Mouse (Mus musculus) hindbrain, embryonic 16.5 days (tissue): ENCODE measurements around the gene A430005L14Rik. TPM values are rescaled to one million over a fixed set of nuclear protein-coding genes. Genes with fewer than 3 reads are reported as not detected.

Source experiments
- ATAC-seq: fragments of 200-750 bp; cut with Nextera tagmentation; 2 replicates; pipeline ENCODE4 v1.8.0; 2017; ENCODE audit warnings: moderate TSS enrichment, moderate library complexity
- H3K27ac ChIP-seq: fragments of 300-500 bp; sonication (generic); 2 replicates; pipeline ENCODE4 v1.5.1; 2014; ENCODE audit warnings: low read depth, mild to moderate bottlenecking, control low read depth, low read length, moderate library complexity
- H3K27me3 ChIP-seq: fragments of 300-500 bp; sonication (generic); replicated peaks from 2 replicates; pipeline ENCODE4 v1.6.1; 2014; ENCODE audit warnings: low read length; ENCODE audit not compliant: control insufficient read depth, insufficient read depth
- H3K36me3 ChIP-seq: fragments of 300-500 bp; sonication (generic); 2 replicates; pipeline ENCODE4 v1.6.1; 2014; ENCODE audit warnings: mild to moderate bottlenecking, low read length, moderate library complexity, mixed read lengths; ENCODE audit not compliant: control insufficient read depth, insufficient read depth
- H3K4me1 ChIP-seq: fragments of 300-500 bp; sonication (generic); 2 replicates; pipeline ENCODE4 v1.6.1; 2014; ENCODE audit warnings: low read depth, low read length; ENCODE audit not compliant: control insufficient read depth, insufficient read depth
- H3K4me2 ChIP-seq: fragments of 300-500 bp; sonication (generic); 2 replicates; pipeline ENCODE4 v1.6.1; 2014; ENCODE audit warnings: mild to moderate bottlenecking, low read length, control low read depth, moderate library complexity
- H3K4me3 ChIP-seq: fragments of 300-500 bp; sonication (generic); 2 replicates; pipeline ENCODE4 v1.5.1; 2014; ENCODE audit warnings: mild to moderate bottlenecking, low read length, control low read depth, moderate library complexity
- H3K9ac ChIP-seq: fragments of 300-500 bp; sonication (generic); 2 replicates; pipeline ENCODE4 v1.6.1; 2014; ENCODE audit warnings: low read depth, mild to moderate bottlenecking, control low read depth, low read length, moderate library complexity
- H3K9me3 ChIP-seq: fragments of 300-500 bp; sonication (generic); 2 replicates; pipeline ENCODE4 v1.6.1; 2014; ENCODE audit warnings: mild to moderate bottlenecking, low read length, moderate library complexity; ENCODE audit not compliant: control insufficient read depth
- WGBS: fragments of 180-500 bp; shearing (Covaris S2); extraction: QIAGEN DNeasy Blood & Tissue Kit; methylation state at CpG from one replicate; pipeline ENCODE4 v1.1.7; 2014; 5-methylcytosine and 5-hydroxymethylcytosine counted together
- polyA plus RNA-seq: library from polyadenylated mRNA; unstranded; fragments of >200 nt; fragmentation: Nextera tagmentation; extraction: Ambion mirVana; gene quantifications from 2 replicates; pipeline ENCODE4 v1.2.1, GENCODE M21; 2015

The A430005L14Rik gene
- polyA plus RNA-seq, 1 experiment from 2014 or later: 55.5 TPM

DNA sequence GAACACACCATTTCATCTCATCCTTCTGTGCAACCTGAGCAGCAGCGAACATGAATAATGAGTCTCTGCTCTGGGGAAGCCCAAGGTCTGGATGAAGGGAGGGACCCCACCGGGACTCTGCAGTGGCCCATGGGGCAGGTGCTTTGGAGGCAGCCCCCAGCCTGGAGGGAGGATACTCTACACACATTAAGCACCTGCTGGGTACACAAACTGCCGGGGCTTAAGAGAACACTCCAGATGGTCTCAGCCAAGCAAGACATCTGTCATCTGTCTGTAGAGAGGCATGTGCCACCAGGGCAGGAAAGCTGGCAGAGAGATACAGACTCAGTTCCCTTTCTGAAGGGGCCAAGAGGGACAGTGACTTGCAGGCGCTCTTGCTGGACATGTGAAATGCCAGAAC lies 27.1 kb upstream of the A430005L14Rik start:
- Histone ChIP-seq H3K27ac (no peak overlapping the region), H3K9me3 (no peaks in the 10 kb centered on the region), H3K4me3 (no peak overlapping the region), H3K4me2 (no peak overlapping the region), H3K4me1 (no peaks in the 10 kb centered on the region; the same call in 1 of the 2 replicates), H3K9ac (no peak overlapping the region), H3K27me3 (no peaks in the 10 kb centered on the region), H3K36me3 (no peaks in the 10 kb centered on the region)
- WGBS: 51% methylated on average over 4 of the region's 4 CpGs
- ATAC-seq: peak; percentile 30; the same call in 1 of the 2 replicates

DNA sequence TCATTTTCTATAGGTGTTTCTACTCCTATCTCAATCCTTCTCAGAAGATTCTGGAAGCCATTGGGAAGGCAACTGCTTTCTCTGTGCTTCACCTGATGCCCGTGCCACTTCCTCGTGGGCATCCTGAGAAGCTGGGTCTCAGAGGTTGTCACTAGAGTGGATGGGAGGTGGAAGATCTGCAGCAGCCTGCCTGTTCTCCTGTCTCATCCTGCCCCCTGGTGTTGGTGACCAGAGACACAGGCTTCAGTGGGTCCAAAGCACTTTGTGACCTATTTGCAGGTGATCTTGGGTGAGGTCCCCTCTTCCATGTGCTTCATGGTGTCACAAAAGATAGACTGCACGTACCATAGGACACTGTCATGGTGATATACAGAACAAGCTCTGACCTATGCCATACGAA lies 13.8 kb upstream of the A430005L14Rik start:
- Histone ChIP-seq H3K4me3 (no peak overlapping the region), H3K36me3 (no peaks in the 10 kb centered on the region), H3K9me3 (no peaks in the 10 kb centered on the region), H3K27me3 (0 out of 2 replicates have a peak, but pooled peaks cover under 1% of the 10 kb centered on the region), H3K4me2 (no peak overlapping the region), H3K4me1 (no peaks in the 10 kb centered on the region; the same call in 1 of the 2 replicates), H3K9ac (no peak overlapping the region), H3K27ac (no peak overlapping the region)
- WGBS: 52% methylated on average over 4 of the region's 4 CpGs
- peak; percentile 45; the same call in 1 of the 2 replicates for ATAC-seq

DNA sequence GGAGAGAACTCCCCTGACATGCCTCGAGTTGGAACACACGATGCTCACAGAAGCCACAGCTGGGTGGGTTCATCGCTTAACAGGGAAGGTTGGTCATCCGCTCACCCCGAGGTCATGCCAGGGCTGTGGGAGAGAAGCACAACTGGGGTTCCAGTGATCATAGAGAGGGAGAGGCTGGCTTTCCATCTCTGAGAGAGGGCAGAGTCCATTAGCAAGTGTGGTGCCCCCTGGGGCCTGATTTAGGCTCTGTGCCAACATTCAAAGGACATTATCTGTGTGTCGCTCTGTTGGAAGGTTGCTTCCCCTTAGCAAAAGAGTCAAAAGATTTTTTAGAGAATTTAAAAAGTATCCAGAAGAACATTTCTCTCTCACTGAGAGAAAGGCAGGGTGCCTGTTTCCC lies 12.8 kb upstream of the A430005L14Rik start:
- 0 out of 2 replicates have a peak, but pooled peaks cover 2% of the 10 kb centered on the region for H3K27me3 ChIP-seq
- ATAC-seq: no peak
- WGBS: 47% methylated on average over 6 of the region's 6 CpGs
- no peak overlapping the region for H3K4me3 ChIP-seq
- no peak overlapping the region for H3K9ac ChIP-seq
- no peaks in the 10 kb centered on the region for H3K36me3 ChIP-seq
- no peak overlapping the region for H3K27ac ChIP-seq
- H3K4me2 ChIP-seq: no peak overlapping the region
- no peaks in the 10 kb centered on the region; the same call in 1 of the 2 replicates for H3K4me1 ChIP-seq
- no peaks in the 10 kb centered on the region for H3K9me3 ChIP-seq

- ATAC-seq: no peak
- no peaks in the 10 kb centered on the region; the same call in 1 of the 2 replicates for H3K4me1 ChIP-seq
- no peak overlapping the region for H3K4me2 ChIP-seq
- no peak overlapping the region for H3K27ac ChIP-seq
- no peak overlapping the region for H3K4me3 ChIP-seq
- H3K36me3 ChIP-seq: no peaks in the 10 kb centered on the region
- H3K9ac ChIP-seq: no peak overlapping the region
- H3K27me3 ChIP-seq: 0 out of 2 replicates have a peak, but pooled peaks cover 2% of the 10 kb centered on the region
- 83% methylated on average over 6 of the region's 6 CpGs for WGBS
- no peaks in the 10 kb centered on the region for H3K9me3 ChIP-seq
Measured at GRCm38 (mm10) chr4:153945741-153946140, 11.3 kb upstream of the A430005L14Rik start.

DNA sequence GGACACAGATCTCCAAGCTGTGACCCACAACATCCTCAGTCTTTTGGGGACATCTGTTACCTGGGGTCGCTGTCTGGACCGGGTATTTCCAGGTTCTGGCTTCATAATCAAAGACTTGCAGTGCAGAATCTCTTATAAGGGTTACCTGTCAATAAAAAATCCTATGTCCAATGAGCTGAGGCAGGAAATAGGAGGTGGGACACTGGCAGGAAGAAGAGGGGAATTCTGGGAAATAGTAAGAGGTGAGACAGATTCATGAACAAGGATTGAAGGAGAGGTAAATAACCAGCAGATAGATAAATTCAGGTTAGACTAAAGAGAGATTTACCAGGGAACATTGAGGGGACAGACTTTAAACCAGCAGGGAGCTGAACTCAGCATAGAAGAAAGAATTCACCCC lies 6.7 kb upstream of the A430005L14Rik start:
- Histone ChIP-seq H3K4me1 (no peaks in the 10 kb centered on the region), H3K4me3 (no peak overlapping the region), H3K4me2 (no peak overlapping the region), H3K9me3 (no peaks in the 10 kb centered on the region), H3K27ac (no peak overlapping the region), H3K27me3 (0 out of 2 replicates have a peak, but pooled peaks cover 2% of the 10 kb centered on the region), H3K36me3 (no peaks in the 10 kb centered on the region), H3K9ac (no peak overlapping the region)
- ATAC-seq: no peak
- WGBS: 75% methylated on average over 2 of the region's 2 CpGs

DNA sequence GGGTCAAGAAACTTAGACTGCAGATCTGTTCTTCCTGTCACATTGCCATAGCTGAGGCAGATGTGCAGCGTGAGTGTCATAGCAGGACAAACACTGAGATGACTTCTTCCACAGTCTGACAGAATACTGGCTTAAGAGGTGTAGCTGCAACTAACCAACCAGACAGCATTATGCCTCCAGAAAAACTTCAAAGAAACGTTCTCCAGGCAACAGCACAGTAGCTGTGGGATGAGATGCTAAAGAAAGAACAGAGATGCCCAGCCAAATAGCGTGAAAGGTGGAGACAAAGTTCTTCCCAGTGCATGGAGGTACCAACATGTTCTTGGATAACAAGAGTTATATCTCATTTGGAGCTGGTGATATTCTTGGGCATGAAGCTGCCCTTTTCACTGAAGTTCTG lies 5.9 kb upstream of the A430005L14Rik start:
- H3K27ac ChIP-seq: no peak overlapping the region
- 0 out of 2 replicates have a peak, but pooled peaks cover 2% of the 10 kb centered on the region for H3K27me3 ChIP-seq
- no peak overlapping the region for H3K4me3 ChIP-seq

DNA sequence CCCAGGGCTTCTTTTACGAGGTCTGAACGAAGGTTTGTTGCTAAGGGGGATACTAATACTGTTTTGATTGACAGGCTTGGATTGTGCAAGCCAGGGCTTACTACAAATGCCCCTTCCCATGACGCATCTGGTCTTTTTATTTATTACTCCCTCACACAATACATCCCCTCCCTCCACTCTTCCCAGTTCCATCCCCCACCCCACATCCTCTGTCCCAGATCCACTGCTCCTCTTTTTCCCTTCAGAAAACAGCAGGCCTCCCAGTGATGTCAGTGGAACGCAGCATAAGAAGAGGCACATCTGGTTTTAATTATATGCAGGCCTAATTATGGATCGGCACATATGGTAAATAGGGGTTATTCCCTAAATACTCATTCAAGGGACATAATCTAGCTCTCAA lies 5.3 kb upstream of the A430005L14Rik start:
- no peaks in the 10 kb centered on the region for H3K36me3 ChIP-seq
- H3K4me1 ChIP-seq: peaks cover 4% of the 10 kb centered on the region; the same call in 1 of the 2 replicates
- H3K27ac ChIP-seq: no peak overlapping the region
- WGBS: 19% methylated on average over 5 of the region's 5 CpGs
- H3K9me3 ChIP-seq: no peaks in the 10 kb centered on the region
- no peak overlapping the region for H3K9ac ChIP-seq
- ATAC-seq: no peak
- H3K27me3 ChIP-seq: 0 out of 2 replicates have a peak, but pooled peaks cover 2% of the 10 kb centered on the region
- no peak overlapping the region for H3K4me2 ChIP-seq
- no peak overlapping the region for H3K4me3 ChIP-seq

More for the DNA sequence above, 5.9 kb upstream of the A430005L14Rik start:
- no peak for ATAC-seq
- Histone ChIP-seq H3K36me3 (no peaks in the 10 kb centered on the region), H3K9ac (no peak overlapping the region), H3K4me2 (no peak overlapping the region), H3K9me3 (no peaks in the 10 kb centered on the region), H3K4me1 (no peaks in the 10 kb centered on the region)
- WGBS: 62% methylated on average over 3 of the region's 3 CpGs

DNA sequence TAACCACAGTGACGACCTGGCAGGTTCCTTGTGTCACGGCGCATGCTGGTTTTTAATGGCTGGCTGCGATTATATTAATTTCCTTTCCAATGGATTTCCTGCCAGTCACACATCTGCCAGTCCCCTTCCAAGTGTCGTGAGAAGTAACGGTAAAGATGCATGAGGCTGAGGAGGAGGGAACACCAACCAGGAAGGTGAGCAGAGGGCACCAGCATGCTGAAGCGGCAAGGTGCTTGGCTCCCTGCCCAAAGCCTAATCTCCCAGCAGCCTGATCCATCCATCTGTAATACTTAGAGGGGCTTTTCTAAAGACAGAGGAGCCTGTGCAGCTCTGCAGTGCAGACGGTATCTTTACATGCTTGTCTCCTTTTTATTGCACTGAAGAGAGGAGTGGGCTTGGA lies 1.4 kb upstream of the A430005L14Rik start:
- H3K27me3 ChIP-seq: no peaks in the 10 kb centered on the region
- peaks cover 8% of the 10 kb centered on the region; the same call in 1 of the 2 replicates for H3K36me3 ChIP-seq
- H3K9me3 ChIP-seq: no peaks in the 10 kb centered on the region
- no peak overlapping the region for H3K4me3 ChIP-seq
- H3K4me1 ChIP-seq: peaks cover 15% of the 10 kb centered on the region
- no peak overlapping the region for H3K9ac ChIP-seq
- H3K27ac ChIP-seq: peak overlapping the region; percentile 23; the same call in 1 of the 2 replicates
- 65% methylated on average over 8 of the region's 8 CpGs for WGBS
- no peak for ATAC-seq
- H3K4me2 ChIP-seq: no peak overlapping the region

GRCm38 (mm10) chr4:153957444-153958250 lies 610 bp downstream of the A430005L14Rik start:
- Histone ChIP-seq H3K9ac (peak overlapping the region; percentile 91), H3K27ac (peak overlapping the region; percentile 90), H3K36me3 (peaks cover 21% of the 10 kb centered on the region), H3K9me3 (no peaks in the 10 kb centered on the region), H3K4me3 (peak overlapping the region; percentile 82), H3K4me1 (peaks cover 15% of the 10 kb centered on the region), H3K27me3 (no peaks in the 10 kb centered on the region), H3K4me2 (peak overlapping the region; percentile 94)
- peak; percentile 62 for ATAC-seq
- WGBS: under 1% methylated on average over 36 of the region's 37 CpGs
